Mouse (Mus musculus) CH12.LX (cell line): ENCODE data around the gene Cfap61. TPM values are rescaled to one million over a fixed set of nuclear protein-coding genes. Genes with fewer than 3 reads are reported as not detected.

Source experiments
- DNase-seq: peaks from one replicate; pipeline ENCODE4 v3.0.0-alpha.2; 2013; ENCODE audit errors: extremely low read depth
- H3K27ac ChIP-seq: 2 replicates; pipeline ENCODE4 v1.5.1; 2012; ENCODE audit warnings: low read depth, mild to moderate bottlenecking, control low read depth, moderate library complexity; ENCODE audit not compliant: insufficient read depth
- H3K27me3 ChIP-seq: replicated peaks from 2 replicates; pipeline ENCODE3; 2012; ENCODE audit warnings: inconsistent platforms
- H3K36me3 ChIP-seq, 2 experiments: replicated peaks in 1 of 2; 2 replicates each; pipeline versions ENCODE3 to v1.6.1; 2012; ENCODE audit warnings: inconsistent platforms in 1 of 2, low read length in 1 of 2, mild to moderate bottlenecking in 1 of 2, mixed read lengths in 1 of 2, moderate library complexity in 1 of 2; ENCODE audit not compliant: control insufficient read depth in 1 of 2, insufficient read depth in 1 of 2
- H3K4me1 ChIP-seq, 2 experiments: 2 replicates each; pipeline ENCODE4 v1.6.1; 2012; ENCODE audit warnings: inconsistent platforms in 1 of 2, moderate library complexity in 1 of 2; ENCODE audit not compliant: insufficient read depth in 2 of 2, control insufficient read depth in 1 of 2
- H3K4me2 ChIP-seq: 2 replicates; pipeline ENCODE4 v1.6.1; 2012; ENCODE audit warnings: low read depth, mild to moderate bottlenecking, control low read depth; ENCODE audit not compliant: poor library complexity, insufficient read depth, severe bottlenecking
- H3K4me3 ChIP-seq, 3 experiments: fragments of 150-350 bp in 1 of 3; sonication (generic) in 1 of 3; replicated peaks in 1 of 3; 2 replicates each; pipeline versions ENCODE3 to v1.5.1; 2011 to 2012; ENCODE audit warnings: low read depth in 2 of 3, low read length in 2 of 3, mild to moderate bottlenecking in 2 of 3, moderate library complexity in 2 of 3, control low read depth in 1 of 3, improper control_type of control experiment in 1 of 3, inconsistent platforms in 1 of 3, mixed read lengths in 1 of 3; ENCODE audit not compliant: poor library complexity in 1 of 3
- H3K79me2 ChIP-seq: replicated peaks from 2 replicates; pipeline ENCODE4 v1.6.1; 2012; ENCODE audit warnings: mild to moderate bottlenecking, moderate library complexity; ENCODE audit not compliant: control insufficient read depth, poor library complexity, insufficient read depth, severe bottlenecking; ENCODE audit errors: extremely low read depth
- H3K9ac ChIP-seq: 2 replicates; pipeline ENCODE4 v1.6.1; 2012; ENCODE audit warnings: low read depth, mild to moderate bottlenecking, control low read depth, moderate library complexity; ENCODE audit not compliant: insufficient read depth
- H3K9me3 ChIP-seq: replicated peaks from 2 replicates; pipeline ENCODE3; 2012; ENCODE audit warnings: low read length, inconsistent platforms, mixed read lengths
- BHLHE40 ChIP-seq: IDR thresholded peaks from 2 replicates; pipeline ENCODE4 v1.6.1; 2011; ENCODE audit warnings: mild to moderate bottlenecking, low read depth, low read length, improper control_type of control experiment
- CHD1 ChIP-seq: IDR thresholded peaks from 2 replicates; pipeline ENCODE4 v1.6.1; 2012; ENCODE audit warnings: low read depth, low read length, improper control_type of control experiment, inconsistent platforms
- CHD2 ChIP-seq: IDR thresholded peaks from 2 replicates; pipeline ENCODE4 v1.6.1; 2011; ENCODE audit warnings: low read length, improper control_type of control experiment
- CTCF ChIP-seq, 2 experiments: IDR thresholded peaks in 1 of 2; conservative IDR thresholded peaks in 1 of 2; 2 replicates each; pipeline ENCODE4 v1.5.1; 2011 to 2012; ENCODE audit warnings: low read depth in 2 of 2, low read length in 2 of 2, improper control_type of control experiment in 1 of 2, inconsistent platforms in 1 of 2, mild to moderate bottlenecking in 1 of 2, moderate library complexity in 1 of 2
- E2F4 ChIP-seq: IDR thresholded peaks from 2 replicates; pipeline ENCODE4 v1.6.1; 2011; ENCODE audit warnings: low read depth, low read length, improper control_type of control experiment; ENCODE audit not compliant: insufficient replicate concordance
- ELF1 ChIP-seq: IDR thresholded peaks from 2 replicates; pipeline ENCODE4 v1.6.1; 2014; ENCODE audit warnings: low read depth, mild to moderate bottlenecking, inconsistent platforms, low read length, improper control_type of control experiment
- ETS1 ChIP-seq: conservative IDR thresholded peaks from 2 replicates; pipeline ENCODE4 v1.6.1; 2012; ENCODE audit warnings: low read depth, mild to moderate bottlenecking, inconsistent platforms, low read length, improper control_type of control experiment, moderate library complexity
- JUN ChIP-seq: IDR thresholded peaks from 2 replicates; pipeline ENCODE4 v1.6.1; 2011; ENCODE audit warnings: low read depth, mild to moderate bottlenecking, low read length, improper control_type of control experiment, moderate library complexity; ENCODE audit not compliant: insufficient read depth
- JUND ChIP-seq: conservative IDR thresholded peaks from 2 replicates; pipeline ENCODE4 v1.6.1; 2011; ENCODE audit warnings: low read depth, low read length, improper control_type of control experiment
- KAT2A ChIP-seq: IDR thresholded peaks from 2 replicates; pipeline ENCODE4 v1.6.1; 2012; ENCODE audit warnings: low read length, improper control_type of control experiment, inconsistent platforms; ENCODE audit not compliant: insufficient replicate concordance
- MAFK ChIP-seq: IDR thresholded peaks from 2 replicates; pipeline ENCODE4 v1.6.1; 2011; ENCODE audit warnings: low read length, improper control_type of control experiment; ENCODE audit not compliant: insufficient replicate concordance
- MAZ ChIP-seq: IDR thresholded peaks from 2 replicates; pipeline ENCODE4 v1.6.1; 2012; ENCODE audit warnings: low read depth, mild to moderate bottlenecking, inconsistent platforms, low read length, improper control_type of control experiment, moderate library complexity
- MEF2A ChIP-seq: IDR thresholded peaks from 2 replicates; pipeline ENCODE4 v1.6.1; 2014; ENCODE audit warnings: low read depth, mild to moderate bottlenecking, inconsistent platforms, low read length, improper control_type of control experiment, borderline replicate concordance
- MXI1 ChIP-seq: IDR thresholded peaks from 2 replicates; pipeline ENCODE4 v1.6.1; 2011; ENCODE audit warnings: mild to moderate bottlenecking, low read depth, low read length, improper control_type of control experiment
- NELFE ChIP-seq: IDR thresholded peaks from 2 replicates; pipeline ENCODE4 v1.6.1; 2011; ENCODE audit warnings: low read depth, low read length, improper control_type of control experiment
- PAX5 ChIP-seq: IDR thresholded peaks from 2 replicates; pipeline ENCODE4 v1.6.1; 2012; ENCODE audit warnings: low read length, inconsistent platforms, mixed read lengths
- POLR2A ChIP-seq: IDR thresholded peaks from 2 replicates; pipeline ENCODE4 v1.6.1; 2011; ENCODE audit warnings: low read depth, mild to moderate bottlenecking, improper control_type of control experiment, low read length
- RAD21 ChIP-seq: IDR thresholded peaks from 2 replicates; pipeline ENCODE4 v1.6.1; 2011; ENCODE audit warnings: low read depth, mild to moderate bottlenecking, low read length, improper control_type of control experiment, moderate library complexity
- RCOR1 ChIP-seq: conservative IDR thresholded peaks from 2 replicates; pipeline ENCODE4 v1.6.1; 2012; ENCODE audit warnings: low read depth, mild to moderate bottlenecking, inconsistent platforms, low read length, improper control_type of control experiment
- SMC3 ChIP-seq: IDR thresholded peaks from 2 replicates; pipeline ENCODE4 v1.6.1; 2011; ENCODE audit warnings: low read depth, low read length, improper control_type of control experiment
- TBP ChIP-seq: conservative IDR thresholded peaks from 2 replicates; pipeline ENCODE4 v1.6.1; 2011; ENCODE audit warnings: low read depth, low read length, improper control_type of control experiment
- TCF12 ChIP-seq: IDR thresholded peaks from 2 replicates; pipeline ENCODE4 v1.6.1; 2014; ENCODE audit warnings: low read depth, mild to moderate bottlenecking, inconsistent platforms, low read length, improper control_type of control experiment
- UBTF ChIP-seq: IDR thresholded peaks from 2 replicates; pipeline ENCODE4 v1.6.1; 2012; ENCODE audit warnings: low read depth, mild to moderate bottlenecking, inconsistent platforms, low read length, improper control_type of control experiment, moderate library complexity
- USF1 ChIP-seq: IDR thresholded peaks from 2 replicates; pipeline ENCODE4 v1.6.1; 2014; ENCODE audit warnings: low read depth, mild to moderate bottlenecking, inconsistent platforms, low read length, improper control_type of control experiment
- USF2 ChIP-seq: conservative IDR thresholded peaks from 2 replicates; pipeline ENCODE4 v1.6.1; 2011; ENCODE audit warnings: low read depth, low read length, improper control_type of control experiment
- ZNF384 ChIP-seq: IDR thresholded peaks from 2 replicates; pipeline ENCODE4 v1.6.1; 2012; ENCODE audit warnings: low read depth, low read length, improper control_type of control experiment, inconsistent platforms
- dilution Hi-C: fragments of 300-500 bp; cut with MboI; formaldehyde crosslinking; loops from 2 replicates; pipeline ENCODE4 v1.14.3; 2020; ENCODE audit warnings: low sequenced_read_pairs; ENCODE audit not compliant: extremely low pct_unique_long_range_greater_than_20kb, extremely low pct_ligation_motif_present
- in situ Hi-C: fragments of 300-500 bp; cut with MboI; formaldehyde crosslinking; loops from 3 replicates; pipeline ENCODE4 v1.14.3; 2019; ENCODE audit warnings: low sequenced_read_pairs, low pct_ligation_motif_present, low pct_unique_long_range_greater_than_20kb, mixed read lengths
- polyA plus RNA-seq: library from polyadenylated mRNA; unstranded; fragments of >175 nt; gene quantifications from 2 replicates; pipeline ENCODE4 v1.2.1, GENCODE M21; 2012; ENCODE audit warnings: low read depth; ENCODE audit not compliant: insufficient read length
- total RNA-seq, 2 experiments: library from RNA; depleted of rRNA; stranded (reverse); fragments of 300-350 nt in 1 of 2; fragments of >200 nt in 1 of 2; gene quantifications; 2 replicates each; pipeline ENCODE4 v1.2.3; 2012 to 2014

The Cfap61 gene
- total and polyA plus RNA-seq, 3 experiments, result 0.34 TPM; not detected in 2

- TF ChIP-seq PAX5 (no peak), MAFK (no peak), ZNF384 (no peak), MXI1 (no peak), SMC3 (no peak), BHLHE40 (no peak), MAZ (no peak), USF1 (no peak), RCOR1 (no peak), JUND (no peak), TBP (no peak), CHD1 (no peak), MEF2A (no peak), ELF1 (no peak), E2F4 (no peak), TCF12 (no peak), CTCF (conservative IDR thresholded peaks at IDR 0.05 in 1 of 2, IDR thresholded peaks at IDR 0.05 in 1 of 2; ENCODE audit: low read depth in 2 of 2, low read length in 2 of 2) (no peak)
- Histone ChIP-seq H3K4me2 (no peak overlapping the region), H3K27me3 (no peaks in the 10 kb centered on the region), H3K9ac (no peak overlapping the region), H3K9me3 (no peaks in the 10 kb centered on the region), H3K4me3 (no peak overlapping the region), H3K27ac (no peak overlapping the region), H3K36me3 (no peaks in the 10 kb centered on the region), H3K4me1 (peaks cover 0 to 4% of the 10 kb centered on the region in 2 experiments; a peak in 1 of 4 replicates), H3K79me2 (no peaks in the 10 kb centered on the region)
- DNase-seq, result no peak
- in situ Hi-C loops, result no loop called here
- dilution Hi-C loops, result no loop called here
These were observed 116.8 kb downstream of the Cfap61 start for GRCm38 (mm10) chr2:146051334-146051733.

GRCm38 (mm10) chr2:146057123-146057522 is 122.5 kb downstream of the Cfap61 start:
- in situ Hi-C loops (no loop called here), dilution Hi-C loops (no loop called here)
- Histone ChIP-seq H3K27ac (no peak overlapping the region), H3K9me3 (no peaks in the 10 kb centered on the region), H3K79me2 (no peaks in the 10 kb centered on the region), H3K4me1 (0 out of 4 replicates have a peak, but pooled peaks cover 0 to 2% of the 10 kb centered on the region in 2 experiments), H3K4me3 (no peak overlapping the region), H3K4me2 (no peak overlapping the region), H3K9ac (no peak overlapping the region), H3K36me3 (no peaks in the 10 kb centered on the region), H3K27me3 (no peaks in the 10 kb centered on the region)
- TF ChIP-seq RCOR1 (no peak), JUN (no peak), POLR2A (no peak), ETS1 (no peak), NELFE (no peak), CHD2 (no peak), UBTF (no peak), BHLHE40 (no peak), USF2 (no peak), CHD1 (no peak), KAT2A (no peak), MXI1 (no peak), TBP (no peak), TCF12 (no peak), RAD21 (no peak), E2F4 (no peak)
- DNase-seq, result no peak
